Mouse (Mus musculus) adrenal gland, postnatal 25 days (tissue): ENCODE measurements around the gene Vmn1r169. TPM values are rescaled to one million over a fixed set of nuclear protein-coding genes. Genes with fewer than 3 reads are reported as not detected.
"Not testable (repeated sequence)": the region's sequence is repeated elsewhere in the genome, so short reads cannot be mapped to it uniquely, and the experiment has no call there.

Experiments
- DNase-seq: peaks from one replicate; pipeline ENCODE4 v3.0.0; 2021; ENCODE audit warnings: mixed read lengths
- long read RNA-seq: library from polyadenylated mRNA; stranded (forward); transcript quantifications from one replicate; pipeline ENCODE4 v2.0.0, GENCODE M21; 2021
- total RNA-seq: library from RNA; stranded (reverse); gene quantifications from 2 replicates; pipeline ENCODE4 v1.2.3, GENCODE M21; 2021

The Vmn1r169 gene
- total RNA-seq, result not detected in 2 replicates
- long read RNA-seq, result 0 reads

- not testable (repeated sequence) for DNase-seq
These were observed at the start of gene Vmn1r169 for GRCm38 (mm10) chr7:23575226-23575625. Vmn1r169 (plus strand) TSS chr7:23575526.

GRCm38 (mm10) chr7:23539432-23539831, 35.9 kb upstream of the Vmn1r169 start, which contains the start of gene Vmn1r168:
Vmn1r168 (plus strand) TSS chr7:23539732.
- not testable (repeated sequence) for DNase-seq

- DNase-seq, result not testable (repeated sequence)
These were observed 30.5 kb downstream of the Vmn1r169 start, which contains the start of gene Vmn1r170 for GRCm38 (mm10) chr7:23605875-23606274. Vmn1r170 (plus strand) TSS chr7:23606175.

Other genes starting within 250 kb of the Vmn1r169 start
- gene Nlrp5, start 189.6 kb upstream of the Vmn1r169 start, total RNA-seq, result 0.15 and 0.24 TPM in 2 replicates
- not detected in 2 replicates for gene Vmn1r167, start 68.3 kb upstream of the Vmn1r169 start, total RNA-seq
- gene Vmn1r168, start 35.8 kb upstream of the Vmn1r169 start, total RNA-seq, result not detected in 2 replicates
- not detected in 2 replicates for gene Vmn1r170, start 30.6 kb downstream of the Vmn1r169 start, total RNA-seq
- not detected in 2 replicates for gene Vmn1r171, start 55.2 kb downstream of the Vmn1r169 start, total RNA-seq
- gene Vmn1r172, start 82.8 kb downstream of the Vmn1r169 start, total RNA-seq, result not detected in 2 replicates
- not detected in 2 replicates for gene Vmn1r173, start 125.2 kb downstream of the Vmn1r169 start, total RNA-seq
- gene Vmn1r174, start 176.7 kb downstream of the Vmn1r169 start, total RNA-seq, result not detected in 2 replicates
- gene Vmn1r175, start 235.1 kb downstream of the Vmn1r169 start, total RNA-seq, result not detected in 2 replicates